Mouse (Mus musculus) left cerebral cortex, postnatal 25 days (tissue): ENCODE measurements around the gene Kprp. TPM values are rescaled to one million over a fixed set of nuclear protein-coding genes. Genes with fewer than 3 reads are reported as not detected.
"Not testable (repeated sequence)": the region's sequence is repeated elsewhere in the genome, so short reads cannot be mapped to it uniquely, and the experiment has no call there.

Experiments
- DNase-seq, 2 experiments: peaks; one replicate each; pipeline ENCODE4 v3.0.0; 2022; ENCODE audit warnings: low spot score in 2 of 2, mixed read lengths in 1 of 2
- intact Hi-C: fragments of 180-260 bp; cut with DNase I; formaldehyde crosslinking; loops from one replicate; pipeline ENCODE4 v1.15.1; 2025
- total RNA-seq, 2 experiments: library from RNA; stranded (reverse); gene quantifications; 2 replicates each; pipeline ENCODE4 v1.2.3; 2021

The Kprp gene
- not detected for total RNA-seq

- DNase-seq = no peak
- intact Hi-C loops = no loop called here
Measured at GRCm38 (mm10) chr3:92827108-92827507, at the start of gene Kprp. Kprp (minus strand) TSS chr3:92827247.

GRCm38 (mm10) chr3:92874180-92874579, 47.1 kb upstream of the Kprp start:
- intact Hi-C loops = no loop called here
- DNase-seq = peak in 1 of 2 experiments; percentile 66

GRCm38 (mm10) chr3:92870116-92870515, 43.1 kb upstream of the Kprp start, which contains the start of gene 2310050C09Rik:
2310050C09Rik (minus strand) TSS chr3:92870216.
- no peak for DNase-seq
- intact Hi-C loops = no loop called here

- no peak for DNase-seq
- intact Hi-C loops = no loop called here
Measured at GRCm38 (mm10) chr3:92851186-92851585, 24.1 kb upstream of the Kprp start, which contains the start of gene Lce1l. Lce1l (minus strand) TSS chr3:92851286.

GRCm38 (mm10) chr3:92825808-92826207, 1.2 kb downstream of the Kprp start:
- DNase-seq = no peak
- intact Hi-C loops = no loop called here

- DNase-seq, intact Hi-C loops: not testable (repeated sequence)
Measured at GRCm38 (mm10) chr3:92816036-92816435, 11.0 kb downstream of the Kprp start.

- intact Hi-C loops = no loop called here
- no peak for DNase-seq
Measured at GRCm38 (mm10) chr3:92815581-92815980, 11.5 kb downstream of the Kprp start.

- intact Hi-C loops = no loop called here
- DNase-seq = no peak
Measured at GRCm38 (mm10) chr3:92807791-92808190, 19.3 kb downstream of the Kprp start, which contains the start of gene Lce1k. Lce1k (minus strand) TSS chr3:92807891.

- intact Hi-C loops = no loop called here
Measured at GRCm38 (mm10) chr3:92790414-92790813, 36.6 kb downstream of the Kprp start, which contains the start of gene Lce1j. Lce1j (minus strand) TSS chr3:92790514.

GRCm38 (mm10) chr3:92778799-92779198, 48.2 kb downstream of the Kprp start, which contains the start of gene Lce1i:
Lce1i (minus strand) TSS chr3:92778899.
- no peak for DNase-seq
- intact Hi-C loops = no loop called here

More at GRCm38 (mm10) chr3:92790414-92790813, 36.6 kb downstream of the Kprp start, which contains the start of gene Lce1j:
- DNase-seq = no peak

Other genes starting within 250 kb of the Kprp start
- not detected for gene Smcp, start 238.2 kb downstream of the Kprp start, total RNA-seq
- not detected for gene 2210017I01Rik, start 219.8 kb downstream of the Kprp start, total RNA-seq
- not detected for gene Lce6a, start 205.6 kb downstream of the Kprp start, total RNA-seq
- gene Lce1a1, start 178.9 kb downstream of the Kprp start, total RNA-seq = not detected
- not detected for gene Lce1b, start 170.3 kb downstream of the Kprp start, total RNA-seq
- gene Lce1a2, start 156.9 kb downstream of the Kprp start, total RNA-seq = not detected
- not detected for gene Lce1c, start 148.0 kb downstream of the Kprp start, total RNA-seq
- gene Lce1d, start 140.0 kb downstream of the Kprp start, total RNA-seq = not detected
- not detected for gene Lce1e, start 118.2 kb downstream of the Kprp start, total RNA-seq
- gene Lce1f, start 106.9 kb downstream of the Kprp start, total RNA-seq = not detected
- gene Gm38119, start 88.2 kb downstream of the Kprp start, total RNA-seq = not detected
- gene Lce1g, start 74.9 kb downstream of the Kprp start, total RNA-seq = not detected
- not detected for gene Lce1h, start 62.2 kb downstream of the Kprp start, total RNA-seq
- not detected for gene Lce1i, start 48.3 kb downstream of the Kprp start, total RNA-seq
- gene Lce1j, start 36.7 kb downstream of the Kprp start, total RNA-seq = not detected
- not detected for gene Lce1k, start 19.4 kb downstream of the Kprp start, total RNA-seq
- gene Lce1l, start 24.0 kb upstream of the Kprp start, total RNA-seq = not detected
- not detected for gene 2310050C09Rik, start 43.0 kb upstream of the Kprp start, total RNA-seq
- not detected for gene Lce3a, start 99.0 kb upstream of the Kprp start, total RNA-seq
- gene Lce3b, start 105.7 kb upstream of the Kprp start, total RNA-seq = not detected
- gene Lce3c, start 117.2 kb upstream of the Kprp start, total RNA-seq = not detected
- not detected for gene Lce3d, start 130.1 kb upstream of the Kprp start, total RNA-seq
- not detected for gene Lce3e, start 139.8 kb upstream of the Kprp start, total RNA-seq
- gene Lce3f, start 165.0 kb upstream of the Kprp start, total RNA-seq = not detected
- under 1 TPM in 1 of 2 experiments, not detected in 1; 0.60 TPM for gene Crct1, start 188.4 kb upstream of the Kprp start, total RNA-seq
- not detected for gene Lce1m, start 191.8 kb upstream of the Kprp start, total RNA-seq
- gene Gm4858, start 241.6 kb upstream of the Kprp start, total RNA-seq = not detected